Mouse (Mus musculus) layer of hippocampus, adult 2 months (tissue): ENCODE data around the gene Gm5431. TPM values are rescaled to one million over a fixed set of nuclear protein-coding genes. Genes with fewer than 3 reads are reported as not detected.
"Not testable (repeated sequence)": the region's sequence is repeated elsewhere in the genome, so short reads cannot be mapped to it uniquely, and the experiment has no call there.

Experiments
- DNase-seq, 2 experiments: peaks; one replicate each; pipeline ENCODE4 v3.0.0; 2022; ENCODE audit warnings: low spot score in 2 of 2
- H3K27ac ChIP-seq: fragments of 200-600 bp; 2 replicates; pipeline ENCODE4 v1.8.1; 2022
- H3K4me3 ChIP-seq: fragments of 200-600 bp; 2 replicates; pipeline ENCODE4 v1.8.1; 2022; ENCODE audit warnings: mild to moderate bottlenecking
- CTCF ChIP-seq: fragments of 200-600 bp; conservative IDR thresholded peaks from 2 replicates; pipeline ENCODE4 v1.8.1; 2022; ENCODE audit warnings: antibody characterized with exemption, mild to moderate bottlenecking, moderate library complexity
- long read RNA-seq, 2 experiments: library from polyadenylated mRNA; stranded (forward); transcript quantifications; one replicate each; pipeline ENCODE4 v2.0.0; 2021; ENCODE audit warnings: borderline mapping rate in 2 of 2
- total RNA-seq, 2 experiments: library from RNA; stranded (reverse); gene quantifications; 2 replicates each; pipeline ENCODE4 v1.2.3; 2021

Gm5431 gene
- total RNA-seq, result under 1 TPM; 0.12 to 0.38 TPM
- long read RNA-seq, experiment 1, result 0 reads
- long read RNA-seq, experiment 2, result 0 reads

- no peak for DNase-seq
- Histone ChIP-seq H3K4me3 (no peak within 1 kb of the TSS), H3K27ac (no peak within 1 kb of the TSS)
- TF ChIP-seq CTCF, result no peak
Observed at GRCm38 (mm10) chr11:48902021-48902420, at the start of gene Gm5431. TSS of gene Gm5431 (minus strand) at chr11:48902214.

- H3K4me3 ChIP-seq, result not testable (repeated sequence)
Observed at GRCm38 (mm10) chr11:48946090-48946489, 44.1 kb upstream of the Gm5431 start, which contains the start of gene Psme2b. TSS of gene Psme2b (minus strand) at chr11:48946190.

GRCm38 (mm10) chr11:48939286-48939685, 37.3 kb upstream of the Gm5431 start:
- not testable (repeated sequence) for DNase-seq, H3K27ac ChIP-seq, H3K4me3 ChIP-seq

More at GRCm38 (mm10) chr11:48946090-48946489, 44.1 kb upstream of the Gm5431 start, which contains the start of gene Psme2b:
- H3K27ac ChIP-seq, DNase-seq: not testable (repeated sequence)

- DNase-seq, H3K27ac ChIP-seq, H3K4me3 ChIP-seq: not testable (repeated sequence)
Observed at GRCm38 (mm10) chr11:48935291-48935690, 33.3 kb upstream of the Gm5431 start.

GRCm38 (mm10) chr11:48933923-48934322, 31.9 kb upstream of the Gm5431 start:
- not testable (repeated sequence) for DNase-seq, H3K4me3 ChIP-seq, H3K27ac ChIP-seq

GRCm38 (mm10) chr11:48933422-48933821, 31.4 kb upstream of the Gm5431 start:
- not testable (repeated sequence) for DNase-seq, H3K4me3 ChIP-seq, H3K27ac ChIP-seq

GRCm38 (mm10) chr11:48928068-48928467, 26.1 kb upstream of the Gm5431 start:
- H3K27ac ChIP-seq, H3K4me3 ChIP-seq, DNase-seq: not testable (repeated sequence)

GRCm38 (mm10) chr11:48926437-48926836, 24.4 kb upstream of the Gm5431 start:
- not testable (repeated sequence) for H3K27ac ChIP-seq, DNase-seq, H3K4me3 ChIP-seq

- not testable (repeated sequence) for DNase-seq, H3K27ac ChIP-seq, H3K4me3 ChIP-seq
Observed at GRCm38 (mm10) chr11:48923818-48924217, 21.8 kb upstream of the Gm5431 start.

GRCm38 (mm10) chr11:48918380-48918779, 16.4 kb upstream of the Gm5431 start:
- no peak for TF ChIP-seq CTCF
- H3K27ac ChIP-seq, result no peak overlapping the region
- no peak overlapping the region for H3K4me3 ChIP-seq
- no peak for DNase-seq

- no peak for TF ChIP-seq CTCF
- no peak for DNase-seq
- Histone ChIP-seq H3K27ac (no peak overlapping the region), H3K4me3 (no peak overlapping the region)
Observed at GRCm38 (mm10) chr11:48913611-48914010, 11.6 kb upstream of the Gm5431 start.

GRCm38 (mm10) chr11:48908459-48908858, 6.4 kb upstream of the Gm5431 start:
- Histone ChIP-seq H3K4me3 (no peak overlapping the region), H3K27ac (no peak overlapping the region)
- DNase-seq, result no peak
- no peak for TF ChIP-seq CTCF

GRCm38 (mm10) chr11:48901567-48901930, 465 bp downstream of the Gm5431 start:
- H3K4me3 ChIP-seq, H3K27ac ChIP-seq, DNase-seq: not testable (repeated sequence)

GRCm38 (mm10) chr11:48900654-48901566, 1.1 kb downstream of the Gm5431 start:
- not testable (repeated sequence) for DNase-seq

More at GRCm38 (mm10) chr11:48900654-48901566, 1.1 kb downstream of the Gm5431 start:
- H3K4me3 ChIP-seq, H3K27ac ChIP-seq: not testable (repeated sequence)
